Mouse (Mus musculus): ENCODE measurements around the gene C77080.
A peak's percentile ranks its signal among the peaks of the same experiment; 100 is the strongest.

Gene C77080

GRCm38 (mm10) chr4:129261196-129261595 lies at the start of gene C77080:
Gene C77080 (minus strand): TSS chr4:129261404.
- TF ChIP-seq GATA4 (IDR thresholded peaks at IDR 0.05; ENCODE audit: insufficient replicate concordance, low read length): no peak

GRCm38 (mm10) chr4:129307936-129308335 lies 46.7 kb upstream of the C77080 start:
- peak; percentile 97 for TF ChIP-seq GATA4 (IDR thresholded peaks at IDR 0.05; ENCODE audit: insufficient replicate concordance, low read length)

- TF ChIP-seq GATA4 (IDR thresholded peaks at IDR 0.05; ENCODE audit: insufficient replicate concordance, low read length): no peak
These were observed 43.1 kb upstream of the C77080 start for GRCm38 (mm10) chr4:129304306-129304705.

DNA sequence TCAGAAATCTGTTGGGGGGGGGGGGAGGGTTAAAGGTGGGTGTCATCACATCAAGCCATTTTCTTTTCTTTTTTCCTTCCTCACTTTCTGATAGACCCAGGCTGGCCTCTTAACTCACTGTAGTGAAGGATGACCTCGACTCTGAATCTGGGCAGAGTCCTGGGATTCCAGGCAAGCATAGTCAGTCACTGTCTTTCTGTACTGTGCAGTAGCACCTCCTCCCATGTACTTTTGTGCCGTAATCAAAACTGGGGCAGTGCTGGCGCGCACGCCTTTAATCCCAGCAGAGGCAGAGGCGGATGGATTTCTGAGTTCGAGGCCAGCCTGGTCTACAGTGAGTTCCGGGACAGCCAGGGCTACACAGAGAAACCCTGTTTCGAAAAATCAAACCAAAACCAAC lies 42.6 kb upstream of the C77080 start:
- TF ChIP-seq GATA4 (IDR thresholded peaks at IDR 0.05; ENCODE audit: insufficient replicate concordance, low read length): no peak

DNA sequence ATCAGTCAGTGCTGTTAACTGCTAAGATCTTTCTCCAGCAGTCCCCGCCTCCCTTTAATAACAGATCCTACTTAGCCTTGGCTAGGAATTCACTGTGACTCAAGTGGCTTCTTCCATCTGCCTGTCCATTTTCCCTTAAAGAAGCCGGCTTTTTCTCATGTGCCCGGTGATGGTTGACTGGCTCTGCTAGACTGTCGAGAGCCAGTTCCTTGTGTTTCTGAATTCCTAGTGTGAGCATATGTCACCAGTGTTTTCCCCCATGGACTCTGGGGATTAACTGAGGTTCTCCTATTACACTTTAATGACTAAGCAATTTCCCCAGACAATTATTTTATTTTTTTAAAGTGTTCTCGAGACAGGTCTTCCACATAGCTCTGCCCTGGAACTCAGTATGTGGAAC lies 42.2 kb upstream of the C77080 start:
- no peak for TF ChIP-seq GATA4 (IDR thresholded peaks at IDR 0.05; ENCODE audit: insufficient replicate concordance, low read length)

GRCm38 (mm10) chr4:129299121-129299520 lies 37.9 kb upstream of the C77080 start:
- TF ChIP-seq GATA4 (IDR thresholded peaks at IDR 0.05; ENCODE audit: insufficient replicate concordance, low read length): no peak

DNA sequence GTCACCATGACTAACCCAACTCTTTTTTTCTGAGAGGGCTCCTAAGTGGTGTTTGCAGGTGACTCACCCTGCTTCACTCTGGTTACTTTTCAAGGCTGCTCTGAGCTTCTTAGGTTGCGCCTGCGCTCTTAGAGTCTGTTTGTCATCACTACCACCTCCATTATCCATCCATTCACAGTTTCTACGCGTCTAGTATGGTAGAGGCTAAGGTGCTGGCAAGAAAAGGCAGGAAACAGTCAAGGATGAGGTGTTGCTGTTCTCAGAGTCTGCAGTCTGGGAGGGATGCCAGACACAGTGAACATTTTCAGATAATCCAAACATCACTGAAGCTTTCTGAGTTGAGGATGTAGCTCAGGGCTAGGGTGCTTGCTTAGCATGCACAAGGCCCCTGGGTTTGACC lies 36.5 kb upstream of the C77080 start:
- TF ChIP-seq GATA4 (IDR thresholded peaks at IDR 0.05; ENCODE audit: insufficient replicate concordance, low read length): no peak

DNA sequence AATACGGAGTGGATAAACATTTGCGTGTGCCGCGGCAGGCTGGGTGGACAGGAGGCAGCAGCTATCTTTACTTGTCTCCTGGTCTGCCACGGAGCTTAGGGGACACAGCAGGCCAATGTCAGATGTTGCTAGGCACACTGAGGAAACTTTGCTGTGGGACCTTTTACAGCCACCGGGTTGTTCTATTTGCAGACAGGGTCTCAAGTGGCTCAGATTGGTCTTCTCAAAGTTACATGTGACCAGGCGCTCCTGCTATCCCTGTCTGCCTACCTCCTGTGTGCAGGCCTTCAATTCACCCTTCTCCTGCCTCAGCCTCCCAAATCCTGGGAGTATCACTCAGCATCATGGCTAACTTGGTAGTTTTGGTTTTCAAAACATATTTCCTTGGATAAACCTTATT lies 34.9 kb upstream of the C77080 start:
- TF ChIP-seq GATA4 (IDR thresholded peaks at IDR 0.05; ENCODE audit: insufficient replicate concordance, low read length): no peak

DNA sequence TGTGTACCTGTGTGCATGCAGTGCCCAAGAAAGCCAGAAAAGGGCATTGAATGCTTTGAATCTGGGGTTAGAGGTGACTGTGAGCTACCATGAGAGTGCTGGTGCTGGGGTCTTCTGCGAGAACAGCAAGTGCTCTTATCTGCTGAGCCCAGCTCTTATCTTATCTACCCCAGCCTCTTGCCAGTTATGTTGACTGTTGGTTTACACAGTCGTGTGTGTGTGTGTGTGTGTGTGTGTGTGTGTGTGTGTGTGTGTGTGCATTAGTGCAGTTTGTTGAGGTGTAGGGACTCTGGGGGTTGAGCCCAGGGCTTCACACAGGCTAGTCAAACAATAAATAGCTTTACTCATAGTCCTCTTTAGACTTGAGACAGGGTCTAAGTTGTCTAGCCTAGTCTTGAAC lies 34.0 kb upstream of the C77080 start:
- TF ChIP-seq GATA4 (IDR thresholded peaks at IDR 0.05; ENCODE audit: insufficient replicate concordance, low read length): no peak

DNA sequence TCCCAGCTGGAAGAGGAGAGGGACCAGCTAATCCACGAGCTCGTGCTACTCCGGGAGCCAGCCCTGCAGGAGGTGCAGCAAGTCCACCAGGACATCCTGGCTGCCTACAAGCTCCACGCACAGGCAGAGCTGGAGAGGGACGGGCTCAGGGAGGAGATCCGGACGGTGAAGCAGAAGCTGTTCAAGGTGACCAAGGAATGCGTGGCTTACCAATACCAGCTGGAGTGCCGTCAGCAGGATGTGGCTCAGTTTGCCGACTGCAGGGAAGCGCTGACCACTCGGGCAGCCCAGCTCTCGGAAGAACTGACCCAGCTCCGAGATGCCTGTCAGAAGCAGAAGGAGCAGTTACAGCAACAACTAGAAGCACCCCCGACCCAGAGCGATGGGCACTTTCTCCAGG lies 32.5 kb upstream of the C77080 start:
- no peak for TF ChIP-seq GATA4 (IDR thresholded peaks at IDR 0.05; ENCODE audit: insufficient replicate concordance, low read length)

DNA sequence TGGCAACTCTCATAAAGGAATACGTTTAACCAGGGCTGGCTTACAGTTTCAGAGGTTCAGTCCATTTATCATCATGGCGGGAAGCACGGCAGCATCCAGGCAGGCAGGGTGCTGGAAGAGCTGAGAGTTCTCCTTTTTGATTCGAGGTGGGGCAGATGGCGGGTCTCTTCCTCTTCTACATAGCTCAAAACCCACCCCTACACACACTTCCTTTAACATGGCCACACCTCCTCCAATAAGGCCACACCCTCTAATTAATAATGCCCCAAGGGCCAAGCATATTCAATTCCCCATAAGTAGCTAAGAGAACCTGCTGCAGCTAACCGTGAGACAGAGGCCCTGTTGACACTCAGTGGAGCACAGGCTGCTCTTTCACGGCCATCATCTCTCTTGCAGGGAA lies 31.6 kb upstream of the C77080 start:
- TF ChIP-seq GATA4 (IDR thresholded peaks at IDR 0.05; ENCODE audit: insufficient replicate concordance, low read length): no peak

- no peak for TF ChIP-seq GATA4 (IDR thresholded peaks at IDR 0.05; ENCODE audit: insufficient replicate concordance, low read length)
These were observed 28.5 kb upstream of the C77080 start for GRCm38 (mm10) chr4:129289671-129290070.

GRCm38 (mm10) chr4:129288067-129288466 lies 26.9 kb upstream of the C77080 start:
- no peak for TF ChIP-seq GATA4 (IDR thresholded peaks at IDR 0.05; ENCODE audit: insufficient replicate concordance, low read length)

GRCm38 (mm10) chr4:129287472-129287981 lies 26.3 kb upstream of the C77080 start, which contains the start of gene Sync:
Gene Sync (plus strand): TSS chr4:129287617.
- TF ChIP-seq GATA4 (IDR thresholded peaks at IDR 0.05; ENCODE audit: insufficient replicate concordance, low read length): no peak

- no peak for TF ChIP-seq GATA4 (IDR thresholded peaks at IDR 0.05; ENCODE audit: insufficient replicate concordance, low read length)
These were observed 25.7 kb upstream of the C77080 start for GRCm38 (mm10) chr4:129286683-129287471.

GRCm38 (mm10) chr4:129286001-129286682 lies 24.9 kb upstream of the C77080 start:
- TF ChIP-seq GATA4 (IDR thresholded peaks at IDR 0.05; ENCODE audit: insufficient replicate concordance, low read length): no peak

Data from liver, adult (tissue).